Mouse (Mus musculus): ENCODE measurements around the gene Slco3a1.

GRCm38 (mm10) chr7:74555416-74555815 lies 836 bp upstream of the Slco3a1 start:
- TF ChIP-seq MAFK (IDR thresholded peaks at IDR 0.05; ENCODE audit: insufficient read depth, low read depth, low read length) (no peak), HCFC1 (IDR thresholded peaks at IDR 0.05; ENCODE audit: borderline replicate concordance, insufficient read depth, low read length) (no peak)
